Mouse (Mus musculus) megakaryocyte, embryonic 14.5 days (primary cell): ENCODE data around the gene Tstd1.

Experiments
- FLI1 ChIP-seq: IDR thresholded peaks from 2 replicates; pipeline ENCODE4 v1.6.1; 2012; ENCODE audit warnings: low read length, inconsistent platforms, mixed read lengths
- GATA1 ChIP-seq: IDR thresholded peaks from 3 replicates; pipeline ENCODE4 v1.6.1; 2012; ENCODE audit warnings: mixed read lengths, low read length, inconsistent platforms, borderline replicate concordance

DNA sequence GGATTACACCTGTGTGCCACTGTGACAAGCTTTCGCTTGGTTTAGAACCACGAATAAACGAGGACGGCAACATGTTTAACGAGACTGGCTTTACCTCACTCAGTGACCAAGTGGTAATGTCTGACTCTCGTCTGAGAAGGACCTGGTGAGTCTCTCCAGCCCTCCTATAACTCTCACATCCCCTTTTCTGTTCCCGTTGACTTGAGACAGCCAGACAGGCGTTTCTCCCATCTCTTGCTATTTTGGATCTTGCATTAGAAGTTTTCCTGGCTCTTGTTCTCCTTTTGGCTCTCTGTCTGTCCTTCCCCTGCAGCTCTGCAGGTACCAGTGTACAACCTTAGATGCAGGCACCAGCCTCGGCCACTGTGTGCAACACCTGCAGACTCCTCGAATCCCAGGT, 32.3 kb downstream of the Tstd1 start:
- TF ChIP-seq GATA1 = no peak
- no peak for TF ChIP-seq FLI1
